Mouse (Mus musculus): Measurements from ENCODE around the gene Fam170b.

GRCm38 (mm10) chr14:32842052-32842451 lies 8.3 kb downstream of the Fam170b start:
- TF ChIP-seq CTCF (IDR thresholded peaks at IDR 0.05; ENCODE audit: insufficient read depth, low read length) = no peak
- no peak for TF ChIP-seq POLR2A (IDR thresholded peaks at IDR 0.05; ENCODE audit: borderline replicate concordance, extremely low read depth, low read depth, low read length)

Data from lung, adult 2 months (tissue).